Comparison of ENCODE assay signal across 21 mouse cellular contexts in the genomic region with DNA sequence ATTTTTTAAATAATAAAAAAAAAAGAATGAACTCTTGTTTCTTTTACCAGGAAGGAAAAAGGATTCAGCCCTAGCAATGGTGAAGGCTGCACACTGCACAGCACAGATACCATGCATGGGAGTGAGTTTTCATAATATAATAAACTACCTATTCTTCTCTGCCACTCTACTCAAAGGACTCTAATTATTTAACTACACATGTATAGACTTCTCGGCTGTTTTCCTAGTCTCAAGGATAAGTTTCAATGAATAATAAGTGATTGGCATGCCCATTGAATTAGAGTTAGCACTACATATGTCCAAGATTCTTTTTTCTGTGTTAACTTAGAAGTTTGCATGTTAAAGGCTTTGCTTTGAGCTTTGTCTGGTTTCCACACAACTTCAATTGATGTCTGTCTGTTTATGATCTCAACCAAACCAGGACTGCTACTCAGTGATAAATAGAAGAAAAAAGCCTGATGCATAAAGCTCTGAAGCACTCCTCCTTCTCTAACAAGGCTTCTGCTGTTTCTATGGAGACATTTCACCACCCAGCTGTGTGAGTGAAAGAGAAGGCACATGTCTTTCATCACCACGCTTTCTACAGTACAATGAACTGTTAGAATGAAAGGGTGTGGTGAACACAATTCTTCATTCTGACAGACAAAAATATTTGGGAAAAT.
DNase-seq lines count a peak whose midpoint lies in the region; ATAC-seq lines count a peak whose summit lies in the region.
"Had no signal": no experiment of that assay in that cellular context is flagged by ENCODE, and none has a peak within 500 bp of the region (broad histone marks: within the 10 kb centered on the region; RNA-seq: fewer than 3 reads in every experiment).

No protein-coding gene starts in this region.

- H3K27me3 ChIP-seq in hindbrain, embryonic 11.5 days (ENCODE audit: control insufficient read depth, insufficient read depth, low read length) = no peaks in the 10 kb centered on the region
- no peaks in the 10 kb centered on the region for H3K27me3 ChIP-seq in hindbrain, embryonic 14.5 days (ENCODE audit: control insufficient read depth, insufficient read depth, low read length)
- H3K27me3 ChIP-seq in forebrain, embryonic 16.5 days (replicated peaks; ENCODE audit: control insufficient read depth, insufficient read depth, low read length) = no peaks in the 10 kb centered on the region
- H3K27me3 ChIP-seq in intestine, embryonic 16.5 days (replicated peaks; ENCODE audit: control insufficient read depth, insufficient read depth, low read length) = no peaks in the 10 kb centered on the region
- H3K27me3 ChIP-seq: CH12.LX; embryonic facial prominence, embryonic 13.5 days; heart, embryonic 15.5 days; megakaryocyte, embryonic 14.5 days had no signal

- 19% methylated on average over 2 of the region's 2 CpGs for WGBS in hindbrain, embryonic 11.5 days
- WGBS in hindbrain, embryonic 14.5 days = 11% methylated on average over 2 of the region's 2 CpGs
- WGBS in forebrain, embryonic 16.5 days = 5% methylated on average over 2 of the region's 2 CpGs
- WGBS in intestine, embryonic 16.5 days = 65% methylated on average over 2 of the region's 2 CpGs

- H3K36me3 ChIP-seq in hindbrain, embryonic 11.5 days (ENCODE audit: control insufficient read depth, insufficient read depth, low read length) = no peaks in the 10 kb centered on the region
- no peaks in the 10 kb centered on the region for H3K36me3 ChIP-seq in hindbrain, embryonic 14.5 days (replicated peaks; ENCODE audit: control insufficient read depth, insufficient read depth)
- H3K36me3 ChIP-seq in forebrain, embryonic 16.5 days (ENCODE audit: control insufficient read depth, insufficient read depth) = no peaks in the 10 kb centered on the region
- H3K36me3 ChIP-seq in intestine, embryonic 16.5 days (ENCODE audit: control insufficient read depth, insufficient read depth, low read length) = no peaks in the 10 kb centered on the region
- H3K36me3 ChIP-seq: embryonic facial prominence, embryonic 13.5 days; heart, embryonic 15.5 days had no signal

- no peaks in the 10 kb centered on the region for H3K4me1 ChIP-seq in hindbrain, embryonic 11.5 days (replicated peaks; ENCODE audit: control insufficient read depth, insufficient read depth, low read length)
- no peaks in the 10 kb centered on the region; the same call in 1 of the 2 replicates for H3K4me1 ChIP-seq in hindbrain, embryonic 14.5 days (replicated peaks; ENCODE audit: control insufficient read depth, insufficient read depth, low read length)
- no peaks in the 10 kb centered on the region; the same call in 1 of the 2 replicates for H3K4me1 ChIP-seq in forebrain, embryonic 16.5 days (replicated peaks; ENCODE audit: control insufficient read depth, insufficient read depth, low read length)
- H3K4me1 ChIP-seq in intestine, embryonic 16.5 days (ENCODE audit: control insufficient read depth, insufficient read depth, low read length) = no peaks in the 10 kb centered on the region
- H3K4me1 ChIP-seq: embryonic facial prominence, embryonic 13.5 days; heart, embryonic 15.5 days; megakaryocyte, embryonic 14.5 days had no signal

- no peak overlapping the region for H3K4me3 ChIP-seq in hindbrain, embryonic 11.5 days (ENCODE audit: low read depth, low read length)
- H3K4me3 ChIP-seq in hindbrain, embryonic 14.5 days (replicated peaks; ENCODE audit: low read length) = no peak overlapping the region
- no peak overlapping the region for H3K4me3 ChIP-seq in forebrain, embryonic 16.5 days (replicated peaks; ENCODE audit: low read length)
- no peak overlapping the region for H3K4me3 ChIP-seq in intestine, embryonic 16.5 days (ENCODE audit: low read length)
- H3K4me3 ChIP-seq: embryonic facial prominence, embryonic 13.5 days; heart, embryonic 15.5 days; left cerebral cortex, adult 2 months; megakaryocyte, embryonic 14.5 days had no signal

- no peaks in the 10 kb centered on the region for H3K9me3 ChIP-seq in hindbrain, embryonic 11.5 days (ENCODE audit: control insufficient read depth, low read length)
- H3K9me3 ChIP-seq in hindbrain, embryonic 14.5 days (ENCODE audit: control insufficient read depth, low read length) = no peaks in the 10 kb centered on the region
- no peaks in the 10 kb centered on the region for H3K9me3 ChIP-seq in forebrain, embryonic 16.5 days (ENCODE audit: control insufficient read depth, low read length)
- no peaks in the 10 kb centered on the region for H3K9me3 ChIP-seq in intestine, embryonic 16.5 days (ENCODE audit: control insufficient read depth, low read length)
- H3K9me3 ChIP-seq: embryonic facial prominence, embryonic 13.5 days; heart, embryonic 15.5 days; megakaryocyte, embryonic 14.5 days had no signal

- no peak overlapping the region for H3K27ac ChIP-seq in hindbrain, embryonic 11.5 days (ENCODE audit: low read depth, low read length)
- H3K27ac ChIP-seq in hindbrain, embryonic 14.5 days = no peak overlapping the region
- H3K27ac ChIP-seq in forebrain, embryonic 16.5 days (ENCODE audit: low read length) = no peak overlapping the region; the same call in 1 of the 2 replicates
- H3K27ac ChIP-seq in intestine, embryonic 16.5 days (ENCODE audit: low read length) = no peak overlapping the region
- H3K27ac ChIP-seq: embryonic facial prominence, embryonic 13.5 days; heart, embryonic 15.5 days; left cerebral cortex, adult 2 months had no signal

- no peak overlapping the region for H3K4me2 ChIP-seq in hindbrain, embryonic 11.5 days (replicated peaks; ENCODE audit: low read depth, low read length)
- H3K4me2 ChIP-seq in hindbrain, embryonic 14.5 days (replicated peaks) = no peak overlapping the region
- H3K4me2 ChIP-seq in forebrain, embryonic 16.5 days (ENCODE audit: low read length) = no peak overlapping the region
- H3K4me2 ChIP-seq in intestine, embryonic 16.5 days (ENCODE audit: low read depth, low read length) = no peak overlapping the region
- H3K4me2 ChIP-seq: embryonic facial prominence, embryonic 13.5 days; heart, embryonic 15.5 days had no signal

- ATAC-seq in hindbrain, embryonic 11.5 days (ENCODE audit: low FRiP score) = peak; percentile 71
- ATAC-seq in hindbrain, embryonic 14.5 days (ENCODE audit: low FRiP score) = no peak
- peak; percentile 87 for ATAC-seq in forebrain, embryonic 16.5 days
- no peak for ATAC-seq in intestine, embryonic 16.5 days
- ATAC-seq in megakaryocyte-erythroid progenitor cell, adult 5-6 weeks (replicated peaks; ENCODE audit: low FRiP score, low TSS enrichment, poor library complexity, severe bottlenecking) = no peak
- ATAC-seq: liver, postnatal 0 days had no signal

- H3K9ac ChIP-seq in hindbrain, embryonic 11.5 days (ENCODE audit: low read depth, low read length) = no peak overlapping the region
- no peak overlapping the region for H3K9ac ChIP-seq in hindbrain, embryonic 14.5 days
- H3K9ac ChIP-seq in forebrain, embryonic 16.5 days (replicated peaks; ENCODE audit: low read depth, low read length) = no peak overlapping the region
- no peak overlapping the region for H3K9ac ChIP-seq in intestine, embryonic 16.5 days (ENCODE audit: low read depth, low read length)
- H3K9ac ChIP-seq: embryonic facial prominence, embryonic 13.5 days; heart, embryonic 15.5 days; liver, postnatal 0 days had no signal

- peak; percentile 22 for DNase-seq in hindbrain, embryonic 11.5 days (ENCODE audit: low spot score)
- DNase-seq in hindbrain, embryonic 14.5 days (ENCODE audit: low spot score) = no peak
- DNase-seq in R1 (ENCODE audit: low read depth, low spot score) (peak; percentile 4), liver (no peak)
- peak; percentile 41 for DNase-seq in embryo, embryonic 10.5 days (ENCODE audit: low spot score)
- DNase-seq: cerebellum, adult 11 months; cerebellum, postnatal 14 days; gastrocnemius, postnatal 36 days; heart, postnatal 4 days; kidney, postnatal 36 days; left cerebral cortex, postnatal 4 days; liver, postnatal 0 days; thymus, postnatal 25 days had no signal

Comparison
In these comparisons a context has a peak if more than half of its experiments do, and no peak if none do; other contexts are left out.
1. ATAC-seq: peak in hindbrain, embryonic 11.5 days (single experiment) and forebrain, embryonic 16.5 days (single experiment); none in hindbrain, embryonic 14.5 days (single experiment), intestine, embryonic 16.5 days (single experiment) and megakaryocyte-erythroid progenitor cell, adult 5-6 weeks (single experiment).
2. DNase-seq: peak in hindbrain, embryonic 11.5 days (single experiment), R1 (single experiment) and embryo, embryonic 10.5 days (single experiment); none in hindbrain, embryonic 14.5 days (single experiment) and liver (single experiment).